Mouse (Mus musculus) adrenal gland, adult (tissue): ENCODE measurements at regions not wholly inside any gene's neighbourhood (a gene's known extent, or its start where the extent isn't known, plus 50 kb on each side); places are given as distances from the start of the nearest gene placed in this dataset.

Experiments used
- DNase-seq, 2 experiments: peaks; one replicate each; pipeline ENCODE4 v3.0.0; 2022 to 2023; ENCODE audit warnings: low spot score in 1 of 2; ENCODE audit not compliant: inconsistent age in 2 of 2

DNA sequence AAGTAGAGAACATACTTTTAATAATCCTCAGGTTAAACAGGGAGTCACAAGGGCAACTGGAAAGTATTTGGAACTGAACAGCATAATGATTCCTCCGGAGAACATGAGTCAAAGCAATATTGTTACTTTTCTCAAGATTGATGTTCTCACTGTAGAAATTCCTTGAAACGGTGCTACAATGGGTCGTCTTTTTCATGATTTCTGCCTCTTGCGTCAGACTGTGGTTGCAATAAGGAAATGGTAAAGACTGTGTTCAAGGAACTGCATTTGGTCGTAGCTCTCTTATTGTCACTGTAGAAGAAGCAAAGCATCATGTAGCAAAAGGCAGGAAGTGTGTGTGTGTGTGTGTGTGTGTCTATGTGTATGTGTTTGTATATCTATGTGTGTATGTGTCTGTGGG lies 294.6 kb upstream of the Actbl2 start:
- no peak for DNase-seq

DNA sequence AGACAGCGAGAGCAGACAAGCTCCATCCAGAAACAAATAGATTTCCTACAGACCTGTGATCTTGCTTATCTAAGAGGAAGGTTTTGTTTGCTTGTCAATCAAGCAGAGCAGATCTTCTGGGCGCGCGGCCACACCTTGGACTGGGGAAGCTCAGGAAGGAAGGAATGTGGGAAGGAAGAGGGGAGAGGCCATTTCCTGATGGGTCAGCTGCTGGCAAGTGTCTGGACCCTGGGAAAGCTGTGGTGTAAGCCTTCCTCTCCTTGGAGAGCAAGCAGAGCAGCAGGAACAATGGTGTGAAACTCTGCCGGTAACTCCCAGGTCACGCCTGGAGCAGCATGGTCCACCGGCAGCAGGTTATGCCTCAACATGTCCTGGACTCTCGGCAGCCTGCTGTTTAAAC lies 287.7 kb upstream of the Actbl2 start:
- peak; percentile 9 to 54 for DNase-seq

DNA sequence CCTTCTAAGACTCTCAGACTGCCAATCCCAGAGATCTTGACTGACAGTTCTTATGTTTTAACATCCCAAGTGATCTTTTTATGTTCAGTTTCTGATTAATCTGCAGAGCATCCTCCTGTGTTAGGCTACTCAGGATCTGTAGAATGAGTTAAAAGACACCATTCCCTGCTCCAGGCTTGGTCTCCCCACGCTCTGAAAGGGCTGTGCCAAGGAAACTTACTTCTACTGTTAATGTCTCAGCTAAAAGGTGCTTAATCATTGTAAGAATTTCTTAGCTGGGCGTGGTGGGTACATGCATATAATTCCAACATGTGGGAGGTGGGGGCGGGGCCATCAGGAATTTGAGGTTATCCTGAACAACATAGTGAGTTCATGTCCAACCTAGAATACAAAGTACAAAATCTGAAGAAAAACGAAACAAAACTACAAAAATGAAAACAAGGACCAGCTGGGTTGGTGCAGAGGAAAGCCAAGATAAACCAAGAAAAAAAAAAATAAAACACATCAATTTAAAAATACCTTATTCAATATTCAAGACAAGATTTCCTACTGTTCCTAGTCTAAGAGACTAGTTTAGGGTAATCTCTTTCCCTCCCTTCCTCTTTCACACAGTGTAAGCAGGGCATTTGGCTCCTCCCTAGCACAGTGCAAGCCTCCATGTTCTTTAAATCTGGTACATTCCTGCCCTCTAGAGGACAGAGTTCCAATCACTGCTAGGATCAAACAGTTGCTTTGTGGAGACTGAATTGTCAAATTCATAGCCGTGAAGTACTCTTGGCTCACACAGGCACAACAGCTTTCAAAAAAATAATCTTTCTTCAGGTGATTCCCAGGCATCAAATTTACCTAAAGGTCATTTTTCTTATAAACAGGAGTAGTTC lies 286.9 kb upstream of the Actbl2 start:
- DNase-seq: peak; percentile 57 to 90

- no peak for DNase-seq
Measured at GRCm38 (mm10) chr13:110968507-110968905, 286.3 kb upstream of the Actbl2 start.

DNA sequence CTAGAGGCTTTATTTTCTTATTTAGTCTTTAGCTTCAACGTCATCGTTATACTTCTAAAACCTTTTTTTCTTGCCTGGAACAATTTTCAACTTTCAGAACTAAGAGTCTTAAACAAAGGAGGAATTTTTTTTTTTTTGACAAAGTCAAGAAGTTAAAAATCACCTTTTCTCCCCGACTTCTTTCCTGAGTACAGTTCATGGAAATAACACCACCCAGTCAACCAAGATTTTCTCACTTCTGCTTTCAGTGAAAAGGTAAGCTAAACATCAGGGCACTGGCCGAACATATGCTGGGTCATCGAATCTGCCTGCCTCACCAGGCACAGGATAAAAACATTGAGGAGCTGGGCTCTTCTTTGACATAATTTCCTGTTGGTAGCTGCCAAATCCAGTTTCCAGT lies 277.4 kb upstream of the Actbl2 start:
- no peak for DNase-seq

- DNase-seq: no peak
Measured at GRCm38 (mm10) chr13:110978022-110978421, 276.8 kb upstream of the Actbl2 start.

DNA sequence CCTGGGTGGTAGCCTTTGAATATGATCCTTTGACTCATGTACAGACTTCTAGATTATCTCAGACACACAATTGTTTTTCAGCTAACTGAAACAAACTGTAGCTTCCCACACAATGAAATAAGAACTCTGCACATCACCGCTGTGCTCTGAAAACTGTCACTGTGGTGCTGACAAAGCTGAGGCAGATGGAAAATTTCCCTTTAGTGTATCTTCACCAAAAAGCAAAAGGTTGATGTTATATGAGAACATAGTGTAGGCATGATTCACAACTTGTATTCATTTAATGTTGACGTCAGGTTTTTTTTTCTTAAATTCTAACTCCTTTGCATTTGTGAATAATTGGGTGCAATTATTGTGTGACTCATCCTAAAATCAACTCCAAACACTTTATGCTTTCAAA lies 264.1 kb upstream of the Actbl2 start:
- no peak for DNase-seq

- DNase-seq: no peak
Measured at GRCm38 (mm10) chr13:110991121-110991520, 263.7 kb upstream of the Actbl2 start.

DNA sequence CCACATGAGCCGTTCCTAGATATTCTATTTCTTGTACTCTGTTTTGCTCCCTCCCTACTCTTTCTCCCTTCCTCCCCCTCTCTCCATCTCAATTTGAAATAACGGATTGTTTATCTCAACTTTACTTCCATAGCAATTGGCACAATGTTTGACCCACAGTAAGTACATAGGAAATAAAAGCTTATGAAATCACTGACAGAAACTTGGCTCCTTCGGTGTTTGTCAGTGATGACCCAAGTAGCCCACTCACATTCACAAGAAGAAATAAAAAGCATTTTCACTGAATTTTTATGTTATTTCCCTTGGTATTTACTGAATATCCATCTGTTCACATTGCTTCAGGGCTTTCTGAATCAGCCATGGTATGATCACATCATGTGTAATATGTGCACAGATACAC lies 260.2 kb upstream of the Actbl2 start:
- DNase-seq: no peak

DNA sequence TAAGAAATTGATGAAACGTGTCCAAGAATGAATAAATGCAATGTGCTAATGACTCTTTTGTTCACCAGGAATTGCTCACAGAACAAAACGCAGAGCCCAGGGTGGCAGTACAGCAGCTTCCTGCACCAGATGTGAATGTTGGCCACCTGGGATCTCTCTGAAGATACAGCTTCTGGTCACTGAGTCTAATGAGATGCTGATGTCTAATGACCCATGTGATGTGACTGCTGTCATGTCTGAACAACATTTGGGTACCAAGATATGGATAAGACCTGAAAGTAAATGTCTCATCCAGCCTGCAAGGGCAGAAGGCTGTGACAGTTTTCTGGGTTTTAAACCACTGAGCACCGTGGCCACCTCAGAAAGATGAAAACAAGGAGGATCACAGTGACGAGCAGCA lies 252.1 kb upstream of the Actbl2 start:
- DNase-seq: no peak

DNA sequence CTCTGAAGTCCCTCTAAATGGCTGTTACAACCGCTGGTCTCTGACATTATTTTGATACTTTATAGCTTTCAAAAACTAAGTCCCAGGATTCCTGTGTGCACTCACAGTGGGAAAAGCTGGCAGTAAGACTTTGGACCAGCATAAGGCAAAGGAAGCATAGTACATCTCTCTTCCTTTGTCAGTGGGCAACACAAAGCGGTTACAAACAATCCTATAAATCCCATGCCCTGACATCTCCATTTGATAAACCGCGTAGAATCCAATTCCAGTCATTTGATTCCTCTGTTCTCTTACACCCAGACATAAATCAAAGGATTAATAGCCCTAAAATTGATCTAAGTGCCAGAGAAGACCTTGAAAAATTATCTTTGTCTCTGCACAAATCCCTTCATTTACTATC lies 240.7 kb upstream of the Actbl2 start:
- no peak for DNase-seq

- no peak for DNase-seq
Measured at GRCm38 (mm10) chr13:111030111-111030510, 224.7 kb upstream of the Actbl2 start.

DNA sequence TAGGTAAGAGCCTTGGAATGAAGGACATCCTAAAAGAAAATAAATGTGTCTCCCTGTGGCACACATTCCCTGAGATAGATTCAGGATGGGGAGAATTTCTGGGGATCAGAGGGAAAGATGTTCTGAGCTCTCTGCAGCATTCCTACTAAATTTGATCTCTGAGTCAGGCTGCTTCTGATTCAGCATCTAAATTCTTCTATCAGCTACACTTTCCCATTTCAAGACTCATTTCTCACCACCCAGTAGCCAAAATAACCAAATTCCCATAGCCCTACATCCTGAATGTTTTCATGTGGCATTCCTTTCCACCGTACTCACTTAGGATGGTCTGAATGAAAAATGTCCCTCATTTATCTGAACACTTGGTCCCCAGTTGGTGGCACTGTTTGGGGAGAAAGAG lies 223.2 kb upstream of the Actbl2 start:
- DNase-seq: no peak

GRCm38 (mm10) chr13:111043637-111044036 lies 211.2 kb upstream of the Actbl2 start:
- DNase-seq: no peak

- peak; percentile 15 to 32 for DNase-seq
Measured at GRCm38 (mm10) chr13:111044328-111045002, 210.3 kb upstream of the Actbl2 start.

GRCm38 (mm10) chr13:111050097-111050496 lies 204.7 kb upstream of the Actbl2 start:
- DNase-seq: peak in 1 of 2 experiments; percentile 36

- DNase-seq: no peak
Measured at GRCm38 (mm10) chr13:111055817-111056216, 199.0 kb upstream of the Actbl2 start.

- DNase-seq: peak in 1 of 2 experiments; percentile 9
Measured at GRCm38 (mm10) chr13:111087753-111088152, 167.1 kb upstream of the Actbl2 start.

- no peak for DNase-seq
Measured at GRCm38 (mm10) chr13:111096071-111096470, 158.7 kb upstream of the Actbl2 start.

GRCm38 (mm10) chr13:111097336-111097735 lies 157.5 kb upstream of the Actbl2 start:
- no peak for DNase-seq

- no peak for DNase-seq
Measured at GRCm38 (mm10) chr13:111098738-111099137, 156.1 kb upstream of the Actbl2 start.

- peak; percentile 20 to 28 for DNase-seq
Measured at GRCm38 (mm10) chr13:111099252-111099651, 155.6 kb upstream of the Actbl2 start.
